Mouse (Mus musculus): ENCODE measurements around the gene Csrp1. TPM values are rescaled to one million over a fixed set of nuclear protein-coding genes. Genes with fewer than 3 reads are reported as not detected.

Gene Csrp1
- polyA plus RNA-seq, 1 experiment: 219 TPM

GRCm38 (mm10) chr1:135725936-135726335, 6.1 kb downstream of the Csrp1 start:
- TF ChIP-seq USF1 (IDR thresholded peaks at IDR 0.05; ENCODE audit: low read depth) (no peak), MYOG (IDR thresholded peaks at IDR 0.05; ENCODE audit: control insufficient read depth in 1 of 3, insufficient read depth in 1 of 3, insufficient read length in 2 of 3, low read depth in 2 of 3) (no peak), TCF12 (IDR thresholded peaks at IDR 0.05; ENCODE audit: insufficient read depth, poor library complexity, severe bottlenecking) (no peak), MYOD1 (IDR thresholded peaks at IDR 0.05; ENCODE audit: control insufficient read depth in 1 of 3, insufficient read length in 2 of 3, low read depth in 2 of 3) (no peak), TCF3 (IDR thresholded peaks at IDR 0.05; ENCODE audit: insufficient read length, low read depth) (no peak), E2F4 (IDR thresholded peaks at IDR 0.05; ENCODE audit: insufficient read depth) (no peak), SRF (IDR thresholded peaks at IDR 0.05; ENCODE audit: control insufficient read depth, insufficient read length, low read depth) (no peak), POLR2AphosphoS2 (IDR thresholded peaks at IDR 0.05; ENCODE audit: insufficient read length, low read depth) (no peak)

DNA sequence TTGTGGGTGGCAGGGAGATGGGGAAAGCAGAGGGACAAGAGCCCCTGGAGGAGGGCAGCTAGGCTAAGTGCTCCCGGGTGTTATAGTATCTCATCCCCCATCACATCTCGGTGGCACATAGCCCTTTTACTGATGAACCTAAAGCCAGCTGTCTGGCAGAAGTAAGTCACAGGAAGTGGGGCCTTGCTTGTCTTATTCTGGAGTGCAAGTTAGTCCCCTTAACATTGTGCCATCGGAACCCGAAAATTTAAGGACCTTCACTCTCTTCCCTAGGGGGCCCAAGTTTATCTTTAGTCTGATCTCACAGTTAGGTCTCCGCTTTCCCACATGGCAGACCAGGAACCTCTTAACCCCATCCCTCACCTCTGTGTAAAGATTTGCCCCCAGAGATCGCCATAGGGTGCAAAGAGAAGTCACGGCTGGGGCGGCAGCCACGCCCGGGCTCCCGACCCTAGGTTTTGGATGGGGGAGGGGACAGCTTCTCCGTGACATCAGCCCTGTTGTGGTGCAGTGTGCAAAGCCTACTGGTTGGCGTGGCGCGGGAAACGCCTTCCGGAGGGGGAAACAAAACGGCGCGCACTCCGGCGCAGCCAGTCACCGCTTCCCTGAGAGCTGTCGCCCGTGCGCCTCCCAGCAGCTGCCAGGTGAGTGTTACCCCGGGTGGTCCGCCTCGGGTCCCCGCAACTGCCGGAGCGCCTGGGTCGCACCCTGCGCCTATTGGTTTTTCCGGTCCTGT, 8.9 kb downstream of the Csrp1 start:
- Histone ChIP-seq H3K4me2 (ENCODE audit: low read depth) (peak overlapping the region; percentile 92), H3K4me3 (peak overlapping the region; percentile 73), H3K79me2 (ENCODE audit: control insufficient read depth, insufficient read depth) (peaks cover 46% of the 10 kb centered on the region), H3K27me3 (ENCODE audit: control insufficient read depth, insufficient read depth, insufficient read length) (no peaks in the 10 kb centered on the region), H3ac (ENCODE audit: control insufficient read depth, insufficient read length) (peak overlapping the region; percentile 48), H3K36me3 (ENCODE audit: control insufficient read depth, insufficient read depth) (no peaks in the 10 kb centered on the region)
- TF ChIP-seq TCF12 (IDR thresholded peaks at IDR 0.05; ENCODE audit: insufficient read depth, poor library complexity, severe bottlenecking): peak; percentile 6
- peak; percentile 89 for TF ChIP-seq POLR2A (IDR thresholded peaks at IDR 0.05; ENCODE audit: insufficient read length, low read depth)
- TF ChIP-seq REST (IDR thresholded peaks at IDR 0.05; ENCODE audit: insufficient read depth, insufficient read length): no peak
- no peak for TF ChIP-seq SRF (IDR thresholded peaks at IDR 0.05; ENCODE audit: control insufficient read depth, insufficient read length, low read depth)
- no peak for TF ChIP-seq MAX (IDR thresholded peaks at IDR 0.05; ENCODE audit: low read depth)
- peak in 2 of 3 experiments; percentile 33 to 62 for TF ChIP-seq MYOD1 (IDR thresholded peaks at IDR 0.05; ENCODE audit: control insufficient read depth in 1 of 3, insufficient read length in 2 of 3, low read depth in 2 of 3)
- TF ChIP-seq MYOG (IDR thresholded peaks at IDR 0.05; ENCODE audit: control insufficient read depth in 1 of 3, insufficient read depth in 1 of 3, insufficient read length in 2 of 3, low read depth in 2 of 3): peak in 1 of 3 experiments; percentile 33
- peak; percentile 92 for TF ChIP-seq POLR2AphosphoS2 (IDR thresholded peaks at IDR 0.05; ENCODE audit: insufficient read length, low read depth)
- TF ChIP-seq TCF3 (IDR thresholded peaks at IDR 0.05; ENCODE audit: insufficient read length, low read depth): no peak
- no peak for TF ChIP-seq CEBPB (IDR thresholded peaks at IDR 0.05; ENCODE audit: insufficient read depth, poor library complexity, severe bottlenecking)
- TF ChIP-seq E2F4 (IDR thresholded peaks at IDR 0.05; ENCODE audit: insufficient read depth): peak; percentile 71
- TF ChIP-seq USF1 (IDR thresholded peaks at IDR 0.05; ENCODE audit: low read depth): no peak

More at GRCm38 (mm10) chr1:135725936-135726335, 6.1 kb downstream of the Csrp1 start:
- Histone ChIP-seq H3K36me3 (ENCODE audit: control insufficient read depth, insufficient read depth) (no peaks in the 10 kb centered on the region), H3K4me2 (ENCODE audit: low read depth) (no peak overlapping the region), H3ac (ENCODE audit: control insufficient read depth, insufficient read length) (no peak overlapping the region), H3K27me3 (ENCODE audit: control insufficient read depth, insufficient read depth, insufficient read length) (no peaks in the 10 kb centered on the region), H3K79me2 (ENCODE audit: control insufficient read depth, insufficient read depth) (peaks cover 17% of the 10 kb centered on the region), H3K4me3 (no peak overlapping the region)

GRCm38 (mm10) chr1:135729367-135729713, 9.5 kb downstream of the Csrp1 start:
- Histone ChIP-seq H3K4me2 (ENCODE audit: low read depth) (peak overlapping the region; percentile 92), H3K27me3 (ENCODE audit: control insufficient read depth, insufficient read depth, insufficient read length) (no peaks in the 10 kb centered on the region), H3ac (ENCODE audit: control insufficient read depth, insufficient read length) (peak overlapping the region; percentile 48), H3K36me3 (ENCODE audit: control insufficient read depth, insufficient read depth) (no peaks in the 10 kb centered on the region), H3K79me2 (ENCODE audit: control insufficient read depth, insufficient read depth) (peaks cover 51% of the 10 kb centered on the region), H3K4me3 (peak overlapping the region; percentile 73)
- TF ChIP-seq SRF (IDR thresholded peaks at IDR 0.05; ENCODE audit: control insufficient read depth, insufficient read length, low read depth) (no peak), POLR2A (IDR thresholded peaks at IDR 0.05; ENCODE audit: insufficient read length, low read depth) (no peak), E2F4 (IDR thresholded peaks at IDR 0.05; ENCODE audit: insufficient read depth) (no peak), TCF12 (IDR thresholded peaks at IDR 0.05; ENCODE audit: insufficient read depth, poor library complexity, severe bottlenecking) (no peak), CEBPB (IDR thresholded peaks at IDR 0.05; ENCODE audit: insufficient read depth, poor library complexity, severe bottlenecking) (no peak), TCF3 (IDR thresholded peaks at IDR 0.05; ENCODE audit: insufficient read length, low read depth) (no peak), USF1 (IDR thresholded peaks at IDR 0.05; ENCODE audit: low read depth) (no peak), MAX (IDR thresholded peaks at IDR 0.05; ENCODE audit: low read depth) (no peak), MYOD1 (IDR thresholded peaks at IDR 0.05; ENCODE audit: control insufficient read depth in 1 of 3, insufficient read length in 2 of 3, low read depth in 2 of 3) (no peak), REST (IDR thresholded peaks at IDR 0.05; ENCODE audit: insufficient read depth, insufficient read length) (no peak), POLR2AphosphoS2 (IDR thresholded peaks at IDR 0.05; ENCODE audit: insufficient read length, low read depth) (no peak), MYOG (IDR thresholded peaks at IDR 0.05; ENCODE audit: control insufficient read depth in 1 of 3, insufficient read depth in 1 of 3, insufficient read length in 2 of 3, low read depth in 2 of 3) (no peak)

GRCm38 (mm10) chr1:135729821-135730220, 10.0 kb downstream of the Csrp1 start:
- Histone ChIP-seq H3K79me2 (ENCODE audit: control insufficient read depth, insufficient read depth) (peaks cover 56% of the 10 kb centered on the region), H3K36me3 (ENCODE audit: control insufficient read depth, insufficient read depth) (no peaks in the 10 kb centered on the region), H3K27me3 (ENCODE audit: control insufficient read depth, insufficient read depth, insufficient read length) (no peaks in the 10 kb centered on the region), H3K4me2 (ENCODE audit: low read depth) (peak overlapping the region; percentile 92), H3ac (ENCODE audit: control insufficient read depth, insufficient read length) (peak overlapping the region; percentile 48), H3K4me3 (peak overlapping the region; percentile 73)
- TF ChIP-seq MYOG (IDR thresholded peaks at IDR 0.05; ENCODE audit: control insufficient read depth in 1 of 3, insufficient read depth in 1 of 3, insufficient read length in 2 of 3, low read depth in 2 of 3) (no peak), REST (IDR thresholded peaks at IDR 0.05; ENCODE audit: insufficient read depth, insufficient read length) (no peak), USF1 (IDR thresholded peaks at IDR 0.05; ENCODE audit: low read depth) (no peak), SRF (IDR thresholded peaks at IDR 0.05; ENCODE audit: control insufficient read depth, insufficient read length, low read depth) (no peak), TCF12 (IDR thresholded peaks at IDR 0.05; ENCODE audit: insufficient read depth, poor library complexity, severe bottlenecking) (no peak), TCF3 (IDR thresholded peaks at IDR 0.05; ENCODE audit: insufficient read length, low read depth) (no peak), E2F4 (IDR thresholded peaks at IDR 0.05; ENCODE audit: insufficient read depth) (no peak), MYOD1 (IDR thresholded peaks at IDR 0.05; ENCODE audit: control insufficient read depth in 1 of 3, insufficient read length in 2 of 3, low read depth in 2 of 3) (no peak), POLR2AphosphoS2 (IDR thresholded peaks at IDR 0.05; ENCODE audit: insufficient read length, low read depth) (no peak), POLR2A (IDR thresholded peaks at IDR 0.05; ENCODE audit: insufficient read length, low read depth) (no peak), MAX (IDR thresholded peaks at IDR 0.05; ENCODE audit: low read depth) (no peak), CEBPB (IDR thresholded peaks at IDR 0.05; ENCODE audit: insufficient read depth, poor library complexity, severe bottlenecking) (no peak)
